8 mouse cellular contexts compared by ENCODE assay signal in genomic region chr9:44266478-44267226, GRCm38 (mm10). TPM values are rescaled to one million over a fixed set of nuclear protein-coding genes. Genes with fewer than 3 reads are reported as not detected.
DNase-seq lines count a peak whose midpoint lies in the region; ATAC-seq and TF ChIP-seq lines count a peak whose summit lies in the region.
"Had no signal": no experiment of that assay in that cellular context is flagged by ENCODE, and none has a peak within 500 bp of the region (broad histone marks: within the 10 kb centered on the region; RNA-seq: fewer than 3 reads in every experiment).

No protein-coding gene starts in this region.

- TF ChIP-seq POLR2A in olfactory bulb, adult 2 months (IDR thresholded peaks at IDR 0.05; ENCODE audit: insufficient read depth, low read depth, low read length), result no peak

- DNase-seq in liver, embryonic 13.5 days, result no peak
- no peak for DNase-seq in liver, embryonic 11.5 days (ENCODE audit: low spot score)
- DNase-seq in fibroblast of lung, adult 2 months (ENCODE audit: low read depth), result peak; percentile 11
- DNase-seq in ovary, postnatal 14 days (ENCODE audit: low spot score), result no peak
- DNase-seq in urinary bladder, postnatal 14 days (ENCODE audit: low spot score), result no peak

- H3K9ac ChIP-seq in liver, embryonic 13.5 days, result peak overlapping the region; percentile 89; the same call in 1 of the 2 replicates
- H3K9ac ChIP-seq in liver, embryonic 11.5 days (ENCODE audit: low read depth, low read length), result no peak overlapping the region
- no peak overlapping the region for H3K9ac ChIP-seq in intestine, embryonic 15.5 days

- no peaks in the 10 kb centered on the region; the same call in 1 of the 2 replicates for H3K36me3 ChIP-seq in liver, embryonic 13.5 days
- H3K36me3 ChIP-seq in liver, embryonic 11.5 days (ENCODE audit: control insufficient read depth, insufficient read depth, low read length), result no peaks in the 10 kb centered on the region; the same call in 1 of the 2 replicates
- H3K36me3 ChIP-seq in intestine, embryonic 15.5 days, result no peaks in the 10 kb centered on the region

- ATAC-seq in liver, embryonic 13.5 days (ENCODE audit: low read depth), result no peak
- ATAC-seq in liver, embryonic 11.5 days (replicated peaks; ENCODE audit: low FRiP score), result no peak
- ATAC-seq in intestine, embryonic 15.5 days, result no peak

- H3K9me3 ChIP-seq in liver, embryonic 13.5 days (replicated peaks), result peaks cover 4% of the 10 kb centered on the region; the same call in 1 of the 2 replicates
- H3K9me3 ChIP-seq in liver, embryonic 11.5 days (ENCODE audit: control insufficient read depth, low read length), result no peaks in the 10 kb centered on the region
- H3K9me3 ChIP-seq in intestine, embryonic 15.5 days, result 0 out of 2 replicates have a peak, but pooled peaks cover 3% of the 10 kb centered on the region

- WGBS in liver, embryonic 13.5 days (ENCODE audit: insufficient replicate concordance), result 71% methylated on average over 8 of the region's 8 CpGs
- whole genome bisulfite sequencing in liver, embryonic 11.5 days, result 64% methylated on average over 8 of the region's 8 CpGs
- WGBS in intestine, embryonic 15.5 days, result 54% methylated on average over 8 of the region's 8 CpGs
- WGBS in olfactory bulb, adult 2 months, result 31% methylated on average over 8 of the region's 8 CpGs

- H3K27me3 ChIP-seq in liver, embryonic 13.5 days, result no peaks in the 10 kb centered on the region; the same call in 1 of the 2 replicates
- no peaks in the 10 kb centered on the region for H3K27me3 ChIP-seq in liver, embryonic 11.5 days (replicated peaks; ENCODE audit: control insufficient read depth, insufficient read depth, low read length)
- H3K27me3 ChIP-seq in intestine, embryonic 15.5 days (replicated peaks), result no peaks in the 10 kb centered on the region

- H3K27ac ChIP-seq in liver, embryonic 13.5 days, result no peak overlapping the region
- H3K27ac ChIP-seq in liver, embryonic 11.5 days (ENCODE audit: low read depth, low read length), result no peak overlapping the region
- no peak overlapping the region for H3K27ac ChIP-seq in intestine, embryonic 15.5 days
- peak overlapping the region; percentile 34; the same call in 1 of the 2 replicates for H3K27ac ChIP-seq in olfactory bulb, adult 2 months (ENCODE audit: insufficient read depth, low read depth, low read length)
- H3K27ac ChIP-seq: liver, embryonic 14.5 days had no signal

- peak overlapping the region; percentile 95 for H3K4me2 ChIP-seq in liver, embryonic 13.5 days
- H3K4me2 ChIP-seq in liver, embryonic 11.5 days, result no peak overlapping the region
- peak overlapping the region; percentile 88; the same call in 1 of the 2 replicates for H3K4me2 ChIP-seq in intestine, embryonic 15.5 days (replicated peaks)

- 0 out of 2 replicates have a peak overlapping the region, but pooled peaks have one; percentile 70 for H3K4me3 ChIP-seq in liver, embryonic 13.5 days (replicated peaks)
- H3K4me3 ChIP-seq in liver, embryonic 11.5 days (ENCODE audit: low read depth, low read length), result no peak overlapping the region
- no peak overlapping the region for H3K4me3 ChIP-seq in intestine, embryonic 15.5 days (replicated peaks)
- no peak overlapping the region for H3K4me3 ChIP-seq in olfactory bulb, adult 2 months (ENCODE audit: insufficient read depth, low read depth, low read length)

- TF ChIP-seq CTCF in olfactory bulb, adult 2 months (IDR thresholded peaks at IDR 0.05; ENCODE audit: insufficient read depth, low read depth, low read length), result no peak

- H3K4me1 ChIP-seq in liver, embryonic 13.5 days (replicated peaks), result peaks cover 25% of the 10 kb centered on the region
- H3K4me1 ChIP-seq in liver, embryonic 11.5 days (replicated peaks; ENCODE audit: control insufficient read depth, insufficient read depth, low read length), result peaks cover 13% of the 10 kb centered on the region
- H3K4me1 ChIP-seq in intestine, embryonic 15.5 days (replicated peaks), result 0 out of 2 replicates have a peak, but pooled peaks cover 8% of the 10 kb centered on the region
- peaks cover 24% of the 10 kb centered on the region for H3K4me1 ChIP-seq in olfactory bulb, adult 2 months (ENCODE audit: control insufficient read depth, insufficient read depth, low read length)

RNA-seq across cellular contexts. Expression of gene Nlrx1, which starts 1.7 kb away (rescaled TPM):
- 3.2 and 3.8 TPM in 2 replicates for polyA plus RNA-seq in liver, embryonic 13.5 days (2015; fragmentation: Nextera tagmentation; extraction: Ambion mirVana)
- polyA plus RNA-seq in liver, embryonic 11.5 days (2014; fragmentation: Nextera tagmentation; extraction: Ambion mirVana), result 4.3 and 4.9 TPM in 2 replicates
- polyA plus RNA-seq in intestine, embryonic 15.5 days (2015; fragmentation: Nextera tagmentation; extraction: Ambion mirVana), result 5.5 and 5.9 TPM in 2 replicates
- polyA plus RNA-seq in olfactory bulb, adult 2 months (2012; ENCODE audit: insufficient read depth, insufficient read length, low replicate concordance, missing spikeins), result not detected in 2 replicates

RNA-seq across cellular contexts. Expression of gene Pdzd3, which starts 15.4 kb away (rescaled TPM):
- 0.06 and 0.24 TPM in 2 replicates for polyA plus RNA-seq in liver, embryonic 13.5 days (2015; fragmentation: Nextera tagmentation; extraction: Ambion mirVana)
- polyA plus RNA-seq in liver, embryonic 11.5 days (2014; fragmentation: Nextera tagmentation; extraction: Ambion mirVana), result 0.10 TPM in 1 of 2 replicates, not detected in the other
- 11.7 and 12.9 TPM in 2 replicates for polyA plus RNA-seq in intestine, embryonic 15.5 days (2015; fragmentation: Nextera tagmentation; extraction: Ambion mirVana)
- polyA plus RNA-seq in olfactory bulb, adult 2 months (2012; ENCODE audit: insufficient read depth, insufficient read length, low replicate concordance, missing spikeins), result not detected in 2 replicates

RNA-seq across cellular contexts. Expression of gene Abcg4, which starts 21.8 kb away (rescaled TPM):
- 11.1 and 13.0 TPM in 2 replicates for polyA plus RNA-seq in liver, embryonic 13.5 days (2015; fragmentation: Nextera tagmentation; extraction: Ambion mirVana)
- 11.6 and 13.8 TPM in 2 replicates for polyA plus RNA-seq in liver, embryonic 11.5 days (2014; fragmentation: Nextera tagmentation; extraction: Ambion mirVana)
- 2.5 and 2.9 TPM in 2 replicates for polyA plus RNA-seq in intestine, embryonic 15.5 days (2015; fragmentation: Nextera tagmentation; extraction: Ambion mirVana)
- not detected in 2 replicates for polyA plus RNA-seq in olfactory bulb, adult 2 months (2012; ENCODE audit: insufficient read depth, insufficient read length, low replicate concordance, missing spikeins)

RNA-seq across cellular contexts. Expression of gene Ccdc153, which starts 26.2 kb away (rescaled TPM):
- not detected in 2 replicates for polyA plus RNA-seq in liver, embryonic 13.5 days (2015; fragmentation: Nextera tagmentation; extraction: Ambion mirVana)
- polyA plus RNA-seq in liver, embryonic 11.5 days (2014; fragmentation: Nextera tagmentation; extraction: Ambion mirVana), result not detected in 2 replicates
- not detected in 2 replicates for polyA plus RNA-seq in intestine, embryonic 15.5 days (2015; fragmentation: Nextera tagmentation; extraction: Ambion mirVana)
- polyA plus RNA-seq in olfactory bulb, adult 2 months (2012; ENCODE audit: insufficient read depth, insufficient read length, low replicate concordance, missing spikeins), result not detected in 2 replicates
- polyA plus RNA-seq: liver, embryonic 14.5 days had no signal

RNA-seq across cellular contexts. Expression of gene Cbl, which starts 32.8 kb away (rescaled TPM):
- 5.7 and 7.2 TPM in 2 replicates for polyA plus RNA-seq in liver, embryonic 13.5 days (2015; fragmentation: Nextera tagmentation; extraction: Ambion mirVana)
- polyA plus RNA-seq in liver, embryonic 11.5 days (2014; fragmentation: Nextera tagmentation; extraction: Ambion mirVana), result 12.0 and 12.7 TPM in 2 replicates
- polyA plus RNA-seq in intestine, embryonic 15.5 days (2015; fragmentation: Nextera tagmentation; extraction: Ambion mirVana), result 13.2 and 14.8 TPM in 2 replicates
- polyA plus RNA-seq in olfactory bulb, adult 2 months (2012; ENCODE audit: insufficient read depth, insufficient read length, low replicate concordance, missing spikeins), result 80.7 and 279 TPM in 2 replicates

Comparison
In these comparisons a context has a peak if more than half of its experiments do, and no peak if none do; other contexts are left out.
1. RNA of gene Pdzd3, which starts 15.4 kb away (polyA plus RNA-seq): 11.7 to 12.9 TPM in intestine, embryonic 15.5 days; 0.06 to 0.24 TPM in liver, embryonic 13.5 days, 0.10 TPM in liver, embryonic 11.5 days and not detected in olfactory bulb, adult 2 months; every median in the first group is over 10 times any median in the second.